Mouse (Mus musculus) heart, embryonic 11.5 days (tissue): ENCODE measurements around the gene Tmc8. TPM values are rescaled to one million over a fixed set of nuclear protein-coding genes. Genes with fewer than 3 reads are reported as not detected.

ENCODE experiments used
- ATAC-seq: fragments of 200-750 bp; cut with Nextera tagmentation; replicated peaks from 2 replicates; pipeline ENCODE4 v1.8.0; 2017; ENCODE audit warnings: moderate library complexity; ENCODE audit not compliant: insufficient number of reproducible peaks, low FRiP score, low TSS enrichment
- H3K27ac ChIP-seq: fragments of 300-500 bp; sonication (generic); 2 replicates; pipeline ENCODE4 v1.5.1; 2014; ENCODE audit warnings: mild to moderate bottlenecking, low read depth, low read length
- H3K27me3 ChIP-seq: fragments of 300-500 bp; sonication (generic); 2 replicates; pipeline ENCODE4 v1.6.1; 2014; ENCODE audit warnings: mild to moderate bottlenecking, low read length, mixed read lengths; ENCODE audit not compliant: control insufficient read depth, insufficient read depth
- H3K36me3 ChIP-seq: fragments of 300-500 bp; sonication (generic); 2 replicates; pipeline ENCODE4 v1.6.1; 2014; ENCODE audit warnings: mild to moderate bottlenecking, low read length, moderate library complexity, mixed read lengths; ENCODE audit not compliant: control insufficient read depth, insufficient read depth
- H3K4me1 ChIP-seq: fragments of 300-500 bp; sonication (generic); 2 replicates; pipeline ENCODE4 v1.6.1; 2014; ENCODE audit warnings: low read length; ENCODE audit not compliant: control insufficient read depth, insufficient read depth
- H3K4me2 ChIP-seq: fragments of 300-500 bp; sonication (generic); 2 replicates; pipeline ENCODE4 v1.6.1; 2014; ENCODE audit warnings: mild to moderate bottlenecking, moderate library complexity
- H3K4me3 ChIP-seq: fragments of 300-500 bp; sonication (generic); 2 replicates; pipeline ENCODE4 v1.5.1; 2014; ENCODE audit warnings: low read depth, low read length
- H3K9ac ChIP-seq: fragments of 300-500 bp; sonication (generic); 2 replicates; pipeline ENCODE4 v1.6.1; 2014; ENCODE audit warnings: mild to moderate bottlenecking, low read depth, low read length, moderate library complexity
- H3K9me3 ChIP-seq: fragments of 300-500 bp; sonication (generic); replicated peaks from 2 replicates; pipeline ENCODE4 v1.6.1; 2016; ENCODE audit warnings: low read length; ENCODE audit not compliant: control insufficient read depth
- WGBS: fragments of 180-500 bp; shearing (Covaris S2); extraction: QIAGEN DNeasy Blood & Tissue Kit; methylation state at CpG from one replicate; pipeline ENCODE4 v1.1.7; 2014; ENCODE audit not compliant: insufficient replicate concordance; 5-methylcytosine and 5-hydroxymethylcytosine counted together
- polyA plus RNA-seq: library from polyadenylated mRNA; unstranded; fragments of >200 nt; fragmentation: Nextera tagmentation; extraction: Ambion mirVana; gene quantifications from 2 replicates; pipeline ENCODE4 v1.2.1, GENCODE M21; 2014

The Tmc8 gene
- polyA plus RNA-seq, 1 experiment from 2014 or later = 4.5 TPM

- Histone ChIP-seq H3K36me3 (no peaks in the 10 kb centered on the region), H3K27me3 (peaks cover 13% of the 10 kb centered on the region; the same call in 1 of the 2 replicates), H3K9ac (no peak overlapping the region), H3K4me3 (no peak overlapping the region), H3K9me3 (no peaks in the 10 kb centered on the region), H3K4me1 (peaks cover 32% of the 10 kb centered on the region), H3K4me2 (no peak overlapping the region), H3K27ac (no peak overlapping the region)
- ATAC-seq = no peak
- WGBS = 58% methylated on average over 4 of the region's 4 CpGs
Measured at GRCm38 (mm10) chr11:117794035-117794551, 12.2 kb downstream of the Tmc8 start.

GRCm38 (mm10) chr11:117796954-117797353, 15.1 kb downstream of the Tmc8 start:
- Histone ChIP-seq H3K4me3 (no peak overlapping the region), H3K27ac (peak overlapping the region; percentile 30; the same call in 1 of the 2 replicates), H3K4me1 (peaks cover 23% of the 10 kb centered on the region), H3K9ac (no peak overlapping the region), H3K36me3 (no peaks in the 10 kb centered on the region), H3K9me3 (no peaks in the 10 kb centered on the region), H3K27me3 (peaks cover 2% of the 10 kb centered on the region; the same call in 1 of the 2 replicates), H3K4me2 (peak overlapping the region; percentile 9; the same call in 1 of the 2 replicates)
- WGBS = 38% methylated on average over 5 of the region's 5 CpGs
- no peak for ATAC-seq

DNA sequence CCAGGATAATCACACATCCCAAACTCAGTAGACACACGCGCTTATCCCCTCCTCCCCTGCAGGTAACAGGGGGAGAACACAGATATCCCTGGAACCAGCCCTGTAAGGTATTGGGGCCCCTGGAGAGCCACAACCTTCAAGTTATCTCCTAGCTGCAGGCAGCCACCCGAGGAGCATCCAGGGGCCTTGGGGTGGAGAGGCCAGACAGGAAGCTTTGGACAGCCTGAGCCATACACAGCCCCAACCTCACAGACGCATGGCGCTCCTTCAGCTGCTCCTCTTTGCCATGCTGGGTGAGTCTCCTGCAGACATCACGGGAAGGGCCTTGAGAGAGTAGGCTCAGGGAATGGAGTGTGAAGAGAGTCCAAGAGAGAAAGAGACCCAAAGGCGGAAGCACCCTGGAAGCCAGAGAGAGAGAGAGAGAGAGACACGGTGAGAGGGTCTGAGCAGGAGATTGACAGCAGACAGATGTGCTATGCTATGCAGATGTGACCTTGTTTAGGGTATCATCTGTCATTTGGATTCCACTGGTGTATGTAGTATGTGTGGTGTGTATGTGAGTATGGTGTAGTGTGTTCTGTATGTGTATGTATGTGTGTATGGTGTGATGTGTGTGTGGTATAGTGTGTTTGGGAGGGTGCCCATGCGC, 15.8 kb downstream of the Tmc8 start, which contains the start of gene 6030468B19Rik:
6030468B19Rik (plus strand) TSS at position 150 of the 649 bp plus-strand sequence.
- H3K36me3 ChIP-seq = no peaks in the 10 kb centered on the region
- H3K4me2 ChIP-seq = peak within 1 kb of the TSS; percentile 45
- H3K4me3 ChIP-seq = peak within 1 kb of the TSS; percentile 30
- H3K9me3 ChIP-seq = no peaks in the 10 kb centered on the region
- peak within 1 kb of the TSS; percentile 59; the same call in 1 of the 2 replicates for H3K9ac ChIP-seq
- peaks cover 16% of the 10 kb centered on the region for H3K4me1 ChIP-seq
- peak within 1 kb of the TSS; percentile 30 for H3K27ac ChIP-seq
- 38% methylated on average over 9 of the region's 9 CpGs for WGBS
- peak; percentile 85 for ATAC-seq
- H3K27me3 ChIP-seq = no peaks in the 10 kb centered on the region

GRCm38 (mm10) chr11:117798160-117798541, 16.3 kb downstream of the Tmc8 start:
- Histone ChIP-seq H3K4me2 (peak overlapping the region; percentile 45), H3K36me3 (no peaks in the 10 kb centered on the region), H3K9me3 (no peaks in the 10 kb centered on the region), H3K9ac (peak overlapping the region; percentile 59; the same call in 1 of the 2 replicates), H3K27ac (peak overlapping the region; percentile 18), H3K4me3 (peak overlapping the region; percentile 30), H3K27me3 (no peaks in the 10 kb centered on the region), H3K4me1 (peaks cover 15% of the 10 kb centered on the region)
- peak; percentile 36; the same call in 1 of the 2 replicates for ATAC-seq
- 3% methylated on average over 2 of the region's 2 CpGs for WGBS

DNA sequence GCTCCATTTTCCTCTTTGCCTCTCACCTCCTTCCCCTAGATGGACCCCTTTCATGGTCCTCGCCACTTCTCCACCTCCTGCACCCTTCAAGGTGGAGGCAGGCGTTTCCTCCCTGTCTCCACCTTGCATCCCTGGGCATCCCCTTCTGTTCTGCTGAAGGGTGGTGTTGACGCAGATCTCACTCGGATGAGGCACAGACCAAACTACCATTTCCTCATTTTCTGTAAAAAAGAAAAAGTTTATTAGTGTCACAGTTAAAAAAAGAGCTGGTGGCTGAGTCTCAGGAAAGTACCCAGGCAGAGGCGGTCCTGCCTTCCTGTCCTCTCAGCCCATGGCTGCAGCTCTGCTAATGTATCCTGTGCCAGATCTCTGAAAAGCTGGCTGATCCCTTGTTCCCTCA, 17.3 kb downstream of the Tmc8 start:
- peak overlapping the region; percentile 30; the same call in 1 of the 2 replicates for H3K4me3 ChIP-seq

DNA sequence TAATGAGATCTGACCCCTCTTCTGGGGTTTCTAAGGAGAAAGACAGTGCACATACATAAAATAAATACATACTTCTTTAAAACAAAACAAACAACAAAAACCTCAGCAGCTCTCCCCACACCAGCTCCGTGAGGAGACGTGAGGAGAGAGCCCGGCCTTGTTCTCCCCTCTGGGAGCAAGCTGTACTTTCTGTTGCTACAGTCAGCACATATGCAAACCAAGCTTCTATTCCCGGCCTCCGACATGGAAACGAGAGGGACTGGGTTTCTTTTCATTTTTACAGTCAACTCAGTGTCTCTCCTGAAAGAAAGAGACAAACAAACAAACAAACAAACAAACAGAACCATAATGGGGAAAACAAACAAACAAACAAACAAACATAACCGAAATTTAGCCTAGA, 18.2 kb downstream of the Tmc8 start:
- Histone ChIP-seq H3K36me3 (no peaks in the 10 kb centered on the region), H3K4me3 (no peak overlapping the region), H3K4me2 (no peak overlapping the region), H3K9ac (no peak overlapping the region), H3K27me3 (no peaks in the 10 kb centered on the region), H3K4me1 (peaks cover 15% of the 10 kb centered on the region), H3K9me3 (no peaks in the 10 kb centered on the region), H3K27ac (no peak overlapping the region)
- no peak for ATAC-seq
- WGBS = 87% methylated on average over 7 of the region's 7 CpGs

More for the DNA sequence above, 17.3 kb downstream of the Tmc8 start:
- peak overlapping the region; percentile 59 for H3K9ac ChIP-seq
- WGBS = 50% methylated on average over 5 of the region's 5 CpGs
- H3K4me2 ChIP-seq = peak overlapping the region; percentile 45
- no peaks in the 10 kb centered on the region for H3K36me3 ChIP-seq
- H3K4me1 ChIP-seq = peaks cover 15% of the 10 kb centered on the region
- no peaks in the 10 kb centered on the region for H3K27me3 ChIP-seq
- no peaks in the 10 kb centered on the region for H3K9me3 ChIP-seq
- ATAC-seq = no peak
- no peak overlapping the region for H3K27ac ChIP-seq

- no peak overlapping the region for H3K4me2 ChIP-seq
- peaks cover 3% of the 10 kb centered on the region; the same call in 1 of the 2 replicates for H3K27me3 ChIP-seq
- ATAC-seq = no peak
- no peak overlapping the region for H3K9ac ChIP-seq
- peaks cover 15% of the 10 kb centered on the region for H3K4me1 ChIP-seq
- H3K9me3 ChIP-seq = no peaks in the 10 kb centered on the region
- H3K4me3 ChIP-seq = no peak overlapping the region
- WGBS = 72% methylated on average over 7 of the region's 7 CpGs
- H3K27ac ChIP-seq = no peak overlapping the region
- no peaks in the 10 kb centered on the region for H3K36me3 ChIP-seq
Measured at GRCm38 (mm10) chr11:117801650-117802049, 19.8 kb downstream of the Tmc8 start.

DNA sequence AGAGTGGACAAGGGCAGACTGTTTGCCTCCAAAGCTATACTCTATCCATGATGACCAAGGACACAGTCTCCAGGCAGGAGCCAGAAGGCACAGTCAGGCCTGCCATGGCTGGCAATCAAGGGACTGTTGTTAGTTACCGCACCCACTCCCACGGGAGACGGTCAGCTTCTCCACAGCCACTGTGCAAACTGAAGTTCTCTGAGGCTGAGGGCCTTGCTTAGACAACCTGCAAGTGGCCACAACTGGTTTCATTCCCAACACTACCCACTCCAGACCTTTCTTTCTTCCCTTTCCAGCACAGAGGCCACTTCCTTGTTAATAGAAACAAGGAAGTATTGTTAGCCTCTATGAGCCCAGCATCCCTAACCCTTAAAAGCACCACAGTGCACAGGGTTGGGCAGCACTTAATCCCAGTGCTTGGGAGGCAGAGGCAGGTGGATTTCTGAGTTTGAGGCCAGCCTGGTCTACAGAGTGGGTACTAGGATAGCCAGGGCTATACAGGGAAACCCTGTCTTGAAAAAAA, 21.4 kb downstream of the Tmc8 start:
- H3K4me1 ChIP-seq = peaks cover 5% of the 10 kb centered on the region
- no peak overlapping the region for H3K9ac ChIP-seq
- ATAC-seq = no peak
- H3K27ac ChIP-seq = no peak overlapping the region
- H3K4me3 ChIP-seq = no peak overlapping the region
- no peak overlapping the region for H3K4me2 ChIP-seq
- WGBS = 93% methylated on average over 3 of the region's 3 CpGs
- no peaks in the 10 kb centered on the region for H3K9me3 ChIP-seq
- peaks cover 3% of the 10 kb centered on the region; the same call in 1 of the 2 replicates for H3K27me3 ChIP-seq
- H3K36me3 ChIP-seq = no peaks in the 10 kb centered on the region
